Comparison of ENCODE assay signal across 9 mouse cellular contexts in the genomic region with DNA sequence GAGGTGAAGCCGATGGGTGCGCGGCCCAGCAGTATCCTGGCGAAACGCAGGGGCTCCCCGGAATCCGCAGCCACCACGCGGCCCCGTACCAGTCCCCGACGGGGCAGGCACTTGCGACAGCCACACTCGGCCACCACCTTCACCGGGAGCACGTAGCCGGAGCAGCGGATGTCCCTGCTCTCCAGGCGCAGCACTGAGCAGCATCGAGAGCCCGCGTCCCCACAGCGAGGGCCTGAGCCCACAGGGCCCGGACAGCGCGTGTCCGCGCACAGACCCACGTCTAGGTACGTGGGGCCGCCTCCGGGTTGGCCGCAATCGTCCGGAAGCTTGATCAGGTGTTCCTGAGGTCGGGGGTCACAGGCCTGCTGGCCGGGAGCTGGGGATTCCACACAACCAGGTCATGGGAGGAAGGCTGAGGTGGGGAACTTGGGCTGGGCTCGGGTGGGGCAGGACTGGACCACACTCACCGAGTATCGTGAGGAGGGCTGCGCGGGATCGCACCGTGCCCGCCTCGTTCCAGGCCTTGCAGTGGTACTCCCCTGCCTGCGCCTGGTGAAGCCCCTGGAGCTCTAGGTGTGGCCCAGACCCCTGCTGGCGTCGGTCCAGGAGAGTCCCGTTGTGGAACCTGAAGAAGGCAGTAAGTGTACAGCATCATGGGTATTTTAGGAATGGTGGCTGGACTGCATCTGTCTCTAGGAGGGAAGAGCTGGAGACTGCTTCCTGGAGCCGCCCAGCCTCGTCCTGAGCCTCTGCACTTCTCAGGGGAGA. TPM values are rescaled to one million over a fixed set of nuclear protein-coding genes. Genes with fewer than 3 reads are reported as not detected.
A peak's percentile ranks its signal among the peaks of the same experiment; 100 is the strongest.
DNase-seq lines count a peak whose midpoint lies in the region; ATAC-seq lines count a peak whose summit lies in the region.
"Had no signal": no experiment of that assay in that cellular context is flagged by ENCODE, and none has a peak within 500 bp of the region (broad histone marks: within the 10 kb centered on the region; RNA-seq: fewer than 3 reads in every experiment).

No protein-coding gene starts in this region.

- no peak overlapping the region for H3K27ac ChIP-seq in liver, embryonic 11.5 days (ENCODE audit: low read depth, low read length)
- 0 out of 2 replicates have a peak overlapping the region, but pooled peaks have one; percentile 30 for H3K27ac ChIP-seq in forebrain, embryonic 10.5 days
- H3K27ac ChIP-seq in limb, embryonic 10.5 days, result peak overlapping the region; percentile 14; the same call in 1 of the 2 replicates
- H3K27ac ChIP-seq in neural tube, embryonic 14.5 days (ENCODE audit: low read depth, low read length), result no peak overlapping the region

- H3K4me2 ChIP-seq in liver, embryonic 11.5 days, result no peak overlapping the region
- H3K4me2 ChIP-seq in neural tube, embryonic 14.5 days (ENCODE audit: low read depth, low read length), result peak overlapping the region; percentile 49

- H3K9ac ChIP-seq in liver, embryonic 11.5 days (ENCODE audit: low read depth, low read length), result no peak overlapping the region
- H3K9ac ChIP-seq in neural tube, embryonic 14.5 days (replicated peaks; ENCODE audit: low read depth, low read length), result no peak overlapping the region

- peaks cover 5% of the 10 kb centered on the region for H3K4me1 ChIP-seq in liver, embryonic 11.5 days (replicated peaks; ENCODE audit: control insufficient read depth, insufficient read depth, low read length)
- H3K4me1 ChIP-seq in forebrain, embryonic 10.5 days, result peaks cover 50% of the 10 kb centered on the region
- peaks cover 43% of the 10 kb centered on the region for H3K4me1 ChIP-seq in limb, embryonic 10.5 days
- peaks cover 9% of the 10 kb centered on the region for H3K4me1 ChIP-seq in neural tube, embryonic 14.5 days (ENCODE audit: control insufficient read depth, insufficient read depth, low read length)

- no peaks in the 10 kb centered on the region for H3K9me3 ChIP-seq in liver, embryonic 11.5 days (ENCODE audit: control insufficient read depth, low read length)
- H3K9me3 ChIP-seq in forebrain, embryonic 10.5 days, result peaks cover 10% of the 10 kb centered on the region
- no peaks in the 10 kb centered on the region for H3K9me3 ChIP-seq in limb, embryonic 10.5 days (replicated peaks)
- no peaks in the 10 kb centered on the region for H3K9me3 ChIP-seq in neural tube, embryonic 14.5 days (ENCODE audit: control insufficient read depth, low read length)

- H3K36me3 ChIP-seq in liver, embryonic 11.5 days (ENCODE audit: control insufficient read depth, insufficient read depth, low read length), result no peaks in the 10 kb centered on the region
- H3K36me3 ChIP-seq in forebrain, embryonic 10.5 days (replicated peaks), result no peaks in the 10 kb centered on the region
- no peaks in the 10 kb centered on the region for H3K36me3 ChIP-seq in limb, embryonic 10.5 days
- no peaks in the 10 kb centered on the region for H3K36me3 ChIP-seq in neural tube, embryonic 14.5 days (ENCODE audit: control insufficient read depth, insufficient read depth, low read length)

- H3K27me3 ChIP-seq in liver, embryonic 11.5 days (replicated peaks; ENCODE audit: control insufficient read depth, insufficient read depth, low read length), result peaks cover 100% of the 10 kb centered on the region
- peaks cover 100% of the 10 kb centered on the region for H3K27me3 ChIP-seq in forebrain, embryonic 10.5 days (ENCODE audit: poor library complexity, severe bottlenecking)
- H3K27me3 ChIP-seq in limb, embryonic 10.5 days (ENCODE audit: low read depth, poor library complexity, severe bottlenecking), result peaks cover 100% of the 10 kb centered on the region
- H3K27me3 ChIP-seq in neural tube, embryonic 14.5 days (ENCODE audit: control insufficient read depth, insufficient read depth, low read length), result peaks cover 83% of the 10 kb centered on the region

- no peak for ATAC-seq in liver, embryonic 11.5 days (replicated peaks; ENCODE audit: low FRiP score)
- peak; percentile 3 for ATAC-seq in neural tube, embryonic 14.5 days (ENCODE audit: low read depth)

- H3K4me3 ChIP-seq in liver, embryonic 11.5 days (ENCODE audit: low read depth, low read length), result peak overlapping the region; percentile 44; the same call in 1 of the 2 replicates
- peak overlapping the region; percentile 45; the same call in 1 of the 2 replicates for H3K4me3 ChIP-seq in forebrain, embryonic 10.5 days
- H3K4me3 ChIP-seq in limb, embryonic 10.5 days, result peak overlapping the region; percentile 45
- H3K4me3 ChIP-seq in neural tube, embryonic 14.5 days (ENCODE audit: low read depth, low read length), result peak overlapping the region; percentile 37; the same call in 1 of the 2 replicates

- DNase-seq in liver, embryonic 11.5 days (ENCODE audit: low spot score), result no peak
- no peak for DNase-seq in liver
- no peak for DNase-seq in forebrain, embryonic 10.5 days (ENCODE audit: extremely low spot score, low spot score)
- DNase-seq in limb, embryonic 10.5 days (ENCODE audit: low spot score), result peak; percentile 51
- DNase-seq in embryo, embryonic 11 days, result no peak
- DNase-seq in left cerebral cortex, adult 18-20 months (ENCODE audit: low spot score in 2 of 2), result no peak
- DNase-seq in layer of hippocampus, adult 9-10 months (ENCODE audit: low spot score), result no peak
- DNase-seq: cerebellum, adult 9-10 months had no signal

- WGBS in liver, embryonic 11.5 days, result 20% methylated on average over 51 of the region's 52 CpGs
- 12% methylated on average over 52 of the region's 52 CpGs for WGBS in forebrain, embryonic 10.5 days
- 16% methylated on average over 52 of the region's 52 CpGs for WGBS in limb, embryonic 10.5 days
- 12% methylated on average over 49 of the region's 52 CpGs for WGBS in neural tube, embryonic 14.5 days

RNA-seq across cellular contexts. Expression of a gene that starts 4.5 kb away (rescaled TPM):
- polyA plus RNA-seq in liver, embryonic 11.5 days (2014; fragmentation: Nextera tagmentation; extraction: Ambion mirVana), result 0.48 and 0.56 TPM in 2 replicates
- 0.36 and 0.53 TPM in 2 replicates for polyA plus RNA-seq in forebrain, embryonic 10.5 days (2016; fragmentation: Nextera tagmentation; extraction: Ambion mirVana)
- polyA plus RNA-seq in limb, embryonic 10.5 days (2016; fragmentation: Nextera tagmentation; extraction: Ambion mirVana), result 0.40 TPM in 2 replicates
- polyA plus RNA-seq in neural tube, embryonic 14.5 days (2014; fragmentation: Nextera tagmentation; extraction: Ambion mirVana), result 3.5 and 4.3 TPM in 2 replicates
- total RNA-seq in left cerebral cortex, adult 18-20 months (2021), result under 1 TPM; 0.33 to 0.59 TPM

RNA-seq across cellular contexts. Expression of a gene that starts 19.0 kb away (rescaled TPM):
- 4.5 and 5.2 TPM in 2 replicates for polyA plus RNA-seq in liver, embryonic 11.5 days (2014; fragmentation: Nextera tagmentation; extraction: Ambion mirVana)
- 5.1 and 5.3 TPM in 2 replicates for polyA plus RNA-seq in forebrain, embryonic 10.5 days (2016; fragmentation: Nextera tagmentation; extraction: Ambion mirVana)
- polyA plus RNA-seq in limb, embryonic 10.5 days (2016; fragmentation: Nextera tagmentation; extraction: Ambion mirVana), result 5.0 and 5.9 TPM in 2 replicates
- 4.1 and 4.3 TPM in 2 replicates for polyA plus RNA-seq in neural tube, embryonic 14.5 days (2014; fragmentation: Nextera tagmentation; extraction: Ambion mirVana)
- total RNA-seq in left cerebral cortex, adult 18-20 months (2021), result not detected

RNA-seq across cellular contexts. Expression of a gene that starts 19.3 kb away (rescaled TPM):
- polyA plus RNA-seq in liver, embryonic 11.5 days (2014; fragmentation: Nextera tagmentation; extraction: Ambion mirVana), result 145 and 159 TPM in 2 replicates
- 165 and 170 TPM in 2 replicates for polyA plus RNA-seq in forebrain, embryonic 10.5 days (2016; fragmentation: Nextera tagmentation; extraction: Ambion mirVana)
- polyA plus RNA-seq in limb, embryonic 10.5 days (2016; fragmentation: Nextera tagmentation; extraction: Ambion mirVana), result 165 and 166 TPM in 2 replicates
- 176 and 194 TPM in 2 replicates for polyA plus RNA-seq in neural tube, embryonic 14.5 days (2014; fragmentation: Nextera tagmentation; extraction: Ambion mirVana)
- 100 to 1,000 TPM; 148 to 155 TPM for total RNA-seq in left cerebral cortex, adult 18-20 months (2021)

RNA-seq across cellular contexts. Expression of a gene that starts 19.5 kb away (rescaled TPM):
- 1.7 and 1.9 TPM in 2 replicates for polyA plus RNA-seq in liver, embryonic 11.5 days (2014; fragmentation: Nextera tagmentation; extraction: Ambion mirVana)
- 3.8 and 5.1 TPM in 2 replicates for polyA plus RNA-seq in forebrain, embryonic 10.5 days (2016; fragmentation: Nextera tagmentation; extraction: Ambion mirVana)
- 2.0 and 2.9 TPM in 2 replicates for polyA plus RNA-seq in limb, embryonic 10.5 days (2016; fragmentation: Nextera tagmentation; extraction: Ambion mirVana)
- 11.5 and 12.3 TPM in 2 replicates for polyA plus RNA-seq in neural tube, embryonic 14.5 days (2014; fragmentation: Nextera tagmentation; extraction: Ambion mirVana)
- total RNA-seq in left cerebral cortex, adult 18-20 months (2021), result 10 to 100 TPM; 28.3 to 30.7 TPM

RNA-seq across cellular contexts. Expression of a gene that starts 50.7 kb away (rescaled TPM):
- 5.6 and 6.3 TPM in 2 replicates for polyA plus RNA-seq in liver, embryonic 11.5 days (2014; fragmentation: Nextera tagmentation; extraction: Ambion mirVana)
- 41.6 and 45.7 TPM in 2 replicates for polyA plus RNA-seq in forebrain, embryonic 10.5 days (2016; fragmentation: Nextera tagmentation; extraction: Ambion mirVana)
- polyA plus RNA-seq in limb, embryonic 10.5 days (2016; fragmentation: Nextera tagmentation; extraction: Ambion mirVana), result 9.2 and 9.6 TPM in 2 replicates
- 61.0 and 74.5 TPM in 2 replicates for polyA plus RNA-seq in neural tube, embryonic 14.5 days (2014; fragmentation: Nextera tagmentation; extraction: Ambion mirVana)
- total RNA-seq in left cerebral cortex, adult 18-20 months (2021), result 10 to 100 TPM; 14.1 to 17.8 TPM

Comparison
In these comparisons a context has a peak if more than half of its experiments do, and no peak if none do; other contexts are left out.
1. H3K27ac ChIP-seq: peak in forebrain, embryonic 10.5 days (single experiment) and limb, embryonic 10.5 days (single experiment); none in liver, embryonic 11.5 days (single experiment) and neural tube, embryonic 14.5 days (single experiment).
2. Peak in every context shown above with its lines, with median percentiles within 50 percentile points of each other: H3K4me3 ChIP-seq.